Mouse (Mus musculus): ENCODE measurements around the gene Cebpg.

Gene Cebpg

GRCm38 (mm10) chr7:35056436-35056864 lies at the start of gene Cebpg:
Gene Cebpg, minus strand, starts transcription at chr7:35056573.
- 1% methylated on average over 53 of the region's 53 CpGs for WGBS

GRCm38 (mm10) chr7:35099528-35099927 lies 43.2 kb upstream of the Cebpg start:
- 84% methylated on average over 4 of the region's 4 CpGs for WGBS

- WGBS, result 66% methylated on average over 4 of the region's 4 CpGs
These were observed 42.4 kb upstream of the Cebpg start for GRCm38 (mm10) chr7:35098777-35099176.

- WGBS, result 64% methylated on average over 9 of the region's 9 CpGs
These were observed 38.8 kb upstream of the Cebpg start for GRCm38 (mm10) chr7:35094975-35095678.

- 78% methylated on average over 5 of the region's 5 CpGs for WGBS
These were observed 34.2 kb upstream of the Cebpg start for GRCm38 (mm10) chr7:35090550-35090949.

GRCm38 (mm10) chr7:35086271-35086861 lies 30.0 kb upstream of the Cebpg start:
- 1% methylated on average over 21 of the region's 21 CpGs for WGBS

- WGBS, result 84% methylated on average over 12 of the region's 12 CpGs
These were observed 28.4 kb upstream of the Cebpg start for GRCm38 (mm10) chr7:35084565-35085360.

GRCm38 (mm10) chr7:35081406-35082104 lies 25.2 kb upstream of the Cebpg start:
- WGBS, result 82% methylated on average over 9 of the region's 9 CpGs

- WGBS, result 54% methylated on average over 10 of the region's 10 CpGs
These were observed 24.5 kb upstream of the Cebpg start for GRCm38 (mm10) chr7:35080843-35081338.

- WGBS, result 60% methylated on average over 5 of the region's 5 CpGs
These were observed 20.3 kb upstream of the Cebpg start for GRCm38 (mm10) chr7:35076645-35077044.

- WGBS, result 72% methylated on average over 8 of the region's 8 CpGs
These were observed 10.4 kb upstream of the Cebpg start for GRCm38 (mm10) chr7:35066640-35067212.

GRCm38 (mm10) chr7:35065958-35066357 lies 9.6 kb upstream of the Cebpg start:
- 84% methylated on average over 3 of the region's 3 CpGs for WGBS

GRCm38 (mm10) chr7:35064286-35065258 lies 8.2 kb upstream of the Cebpg start:
- 51% methylated on average over 14 of the region's 14 CpGs for WGBS

- WGBS, result 73% methylated on average over 5 of the region's 5 CpGs
These were observed 3.1 kb upstream of the Cebpg start for GRCm38 (mm10) chr7:35059467-35059866.

GRCm38 (mm10) chr7:35058329-35058728 lies 2.0 kb upstream of the Cebpg start:
- whole genome bisulfite sequencing, result 92% methylated on average over 1 of the region's 1 CpGs

- WGBS, result 81% methylated on average over 4 of the region's 4 CpGs
These were observed 1.2 kb upstream of the Cebpg start for GRCm38 (mm10) chr7:35057569-35057968.

GRCm38 (mm10) chr7:35056999-35057398 lies 626 bp upstream of the Cebpg start:
- WGBS, result 21% methylated on average over 10 of the region's 10 CpGs

- WGBS, result under 1% methylated on average over 75 of the region's 77 CpGs
These were observed 546 bp downstream of the Cebpg start for GRCm38 (mm10) chr7:35055619-35056435.

GRCm38 (mm10) chr7:35054977-35055618 lies 1.3 kb downstream of the Cebpg start:
- WGBS, result 56% methylated on average over 2 of the region's 2 CpGs

Data from cerebral cortex, adult 2 months (tissue).